ENCODE assay signal across 26 mouse cellular contexts in the genomic region with DNA sequence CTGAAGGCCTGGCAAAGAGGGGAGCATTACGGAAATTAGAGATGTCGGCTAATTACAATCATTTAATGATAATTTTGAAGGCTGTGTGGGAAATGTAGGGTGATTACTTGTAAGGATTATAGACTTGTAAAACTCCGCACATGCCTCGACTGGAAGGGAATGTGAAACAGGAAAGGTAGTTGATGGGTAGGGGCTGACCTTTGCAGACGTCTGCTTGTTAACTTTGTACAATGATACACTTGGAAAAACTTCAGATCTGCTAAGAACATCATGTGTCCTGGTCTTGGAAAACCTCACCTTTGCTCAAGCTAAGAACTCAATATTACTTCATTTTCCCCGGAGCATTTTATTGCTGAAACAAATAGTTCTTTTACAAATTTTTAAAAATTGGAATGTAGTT.
"Had no signal": no experiment of that assay in that cellular context is flagged by ENCODE, and none has a peak within 500 bp of the region (broad histone marks: within the 10 kb centered on the region; RNA-seq: fewer than 3 reads in every experiment).

No protein-coding gene starts in this region.

- H3K27ac ChIP-seq: embryonic facial prominence, embryonic 10.5 days; embryonic facial prominence, embryonic 12.5 days; embryonic facial prominence, embryonic 13.5 days; embryonic facial prominence, embryonic 15.5 days; forebrain, embryonic 10.5 days; forebrain, embryonic 12.5 days; forebrain, embryonic 13.5 days; forebrain, embryonic 15.5 days; gastrocnemius, adult 2 months; heart, adult 2 months; heart, embryonic 10.5 days had no signal

- H3K4me1 ChIP-seq: embryonic facial prominence, embryonic 15.5 days; forebrain, embryonic 13.5 days; forebrain, embryonic 15.5 days had no signal

- H3K4me3 ChIP-seq: embryonic facial prominence, embryonic 10.5 days; embryonic facial prominence, embryonic 12.5 days; embryonic facial prominence, embryonic 13.5 days; embryonic facial prominence, embryonic 15.5 days; erythroblast, embryonic 14.5 days; forebrain, embryonic 10.5 days; forebrain, embryonic 12.5 days; forebrain, embryonic 13.5 days; forebrain, embryonic 15.5 days; gastrocnemius, adult 2 months; heart, adult 2 months; heart, embryonic 10.5 days had no signal

- DNase-seq: cerebellum, adult 9-10 months; cerebellum, adult 9-11 months; cerebellum, postnatal 10 days; cerebellum, postnatal 14 days; cerebellum, postnatal 25 days; cerebellum, postnatal 36 days; embryo, embryonic 11 days; forebrain, postnatal 0 days; gastrocnemius, adult 2 months; gastrocnemius, postnatal 10 days; gastrocnemius, postnatal 14 days; gastrocnemius, postnatal 25 days; gastrocnemius, postnatal 36 days; heart, adult 11 months; heart, adult 18-20 months; heart, adult 2 months had no signal
